Mouse (Mus musculus): ENCODE data around the gene Brsk2. TPM values are rescaled to one million over a fixed set of nuclear protein-coding genes. Genes with fewer than 3 reads are reported as not detected.
"Not testable (repeated sequence)": the region's sequence is repeated elsewhere in the genome, so short reads cannot be mapped to it uniquely, and the experiment has no call there.

Gene Brsk2
- 0.98 and 1.3 TPM in 2 replicates for polyA plus RNA-seq (2015; fragmentation: Nextera tagmentation; extraction: Ambion mirVana)

GRCm38 (mm10) chr7:141948906-141949798 lies at the start of gene Brsk2:
Gene Brsk2, plus strand, starts transcription at chr7:141949751.
- Histone ChIP-seq H3K9me3 (ENCODE audit: control insufficient read depth, low read length) (peaks cover 3% of the 10 kb centered on the region; the same call in 1 of the 2 replicates), H3K36me3 (ENCODE audit: control insufficient read depth, insufficient read depth, low read length) (no peaks in the 10 kb centered on the region), H3K27ac (ENCODE audit: low read length) (no peak within 1 kb of the TSS), H3K9ac (ENCODE audit: low read depth, low read length) (peak within 1 kb of the TSS; percentile 60), H3K4me2 (ENCODE audit: low read depth, low read length) (peak within 1 kb of the TSS; percentile 96), H3K4me1 (ENCODE audit: control insufficient read depth, insufficient read depth, low read length) (peaks cover 11% of the 10 kb centered on the region), H3K27me3 (replicated peaks; ENCODE audit: control insufficient read depth, insufficient read depth, low read length) (peaks cover 60% of the 10 kb centered on the region), H3K4me3 (ENCODE audit: low read length) (peak within 1 kb of the TSS; percentile 57)
- WGBS, result 2% methylated on average over 54 of the region's 55 CpGs
- ATAC-seq, result peak; percentile 98

- H3K4me3 ChIP-seq (ENCODE audit: low read length), result peak overlapping the region; percentile 88
- no peaks in the 10 kb centered on the region for H3K36me3 ChIP-seq (ENCODE audit: control insufficient read depth, insufficient read depth, low read length)
- H3K9ac ChIP-seq (ENCODE audit: low read depth, low read length), result peak overlapping the region; percentile 91
- peak overlapping the region; percentile 43; the same call in 1 of the 2 replicates for H3K27ac ChIP-seq (ENCODE audit: low read length)
- ATAC-seq, result peak; percentile 64
- peak overlapping the region; percentile 58 for H3K4me2 ChIP-seq (ENCODE audit: low read depth, low read length)
- 0% methylated on average over 16 of the region's 16 CpGs for WGBS
- peaks cover 15% of the 10 kb centered on the region for H3K4me1 ChIP-seq (ENCODE audit: control insufficient read depth, insufficient read depth, low read length)
- 0 out of 2 replicates have a peak, but pooled peaks cover 2% of the 10 kb centered on the region for H3K27me3 ChIP-seq (replicated peaks; ENCODE audit: control insufficient read depth, insufficient read depth, low read length)
- H3K9me3 ChIP-seq (ENCODE audit: control insufficient read depth, low read length), result no peaks in the 10 kb centered on the region
These were observed 47.7 kb upstream of the Brsk2 start for GRCm38 (mm10) chr7:141901825-141902224.

GRCm38 (mm10) chr7:141902269-141902729 lies 47.3 kb upstream of the Brsk2 start:
- Histone ChIP-seq H3K27ac (ENCODE audit: low read length) (peak overlapping the region; percentile 43; the same call in 1 of the 2 replicates), H3K36me3 (ENCODE audit: control insufficient read depth, insufficient read depth, low read length) (no peaks in the 10 kb centered on the region), H3K4me3 (ENCODE audit: low read length) (peak overlapping the region; percentile 88), H3K4me2 (ENCODE audit: low read depth, low read length) (peak overlapping the region; percentile 80), H3K4me1 (ENCODE audit: control insufficient read depth, insufficient read depth, low read length) (peaks cover 15% of the 10 kb centered on the region), H3K9ac (ENCODE audit: low read depth, low read length) (peak overlapping the region; percentile 91), H3K9me3 (ENCODE audit: control insufficient read depth, low read length) (no peaks in the 10 kb centered on the region), H3K27me3 (replicated peaks; ENCODE audit: control insufficient read depth, insufficient read depth, low read length) (peaks cover 2% of the 10 kb centered on the region; the same call in 1 of the 2 replicates)
- WGBS, result under 1% methylated on average over 43 of the region's 44 CpGs
- ATAC-seq, result peak; percentile 99

- H3K9ac ChIP-seq (ENCODE audit: low read depth, low read length), result peak overlapping the region; percentile 74
- no peak overlapping the region for H3K27ac ChIP-seq (ENCODE audit: low read length)
These were observed 46.8 kb upstream of the Brsk2 start for GRCm38 (mm10) chr7:141902791-141903190.

GRCm38 (mm10) chr7:141908591-141908990 lies 41.0 kb upstream of the Brsk2 start:
- no peaks in the 10 kb centered on the region for H3K36me3 ChIP-seq (ENCODE audit: control insufficient read depth, insufficient read depth, low read length)
- H3K4me1 ChIP-seq (ENCODE audit: control insufficient read depth, insufficient read depth, low read length), result no peaks in the 10 kb centered on the region
- H3K9me3 ChIP-seq (ENCODE audit: control insufficient read depth, low read length), result no peaks in the 10 kb centered on the region
- no peak overlapping the region for H3K9ac ChIP-seq (ENCODE audit: low read depth, low read length)
- 77% methylated on average over 6 of the region's 6 CpGs for WGBS
- no peak overlapping the region for H3K4me3 ChIP-seq (ENCODE audit: low read length)
- no peak for ATAC-seq
- H3K4me2 ChIP-seq (ENCODE audit: low read depth, low read length), result no peak overlapping the region
- no peak overlapping the region for H3K27ac ChIP-seq (ENCODE audit: low read length)
- H3K27me3 ChIP-seq (replicated peaks; ENCODE audit: control insufficient read depth, insufficient read depth, low read length), result peaks cover 15% of the 10 kb centered on the region; the same call in 1 of the 2 replicates

More at GRCm38 (mm10) chr7:141902791-141903190, 46.8 kb upstream of the Brsk2 start:
- H3K36me3 ChIP-seq (ENCODE audit: control insufficient read depth, insufficient read depth, low read length), result no peaks in the 10 kb centered on the region
- no peak for ATAC-seq
- 70% methylated on average over 4 of the region's 4 CpGs for WGBS
- H3K4me1 ChIP-seq (ENCODE audit: control insufficient read depth, insufficient read depth, low read length), result peaks cover 15% of the 10 kb centered on the region
- H3K27me3 ChIP-seq (replicated peaks; ENCODE audit: control insufficient read depth, insufficient read depth, low read length), result peaks cover 2% of the 10 kb centered on the region; the same call in 1 of the 2 replicates
- peak overlapping the region; percentile 88 for H3K4me3 ChIP-seq (ENCODE audit: low read length)
- H3K9me3 ChIP-seq (ENCODE audit: control insufficient read depth, low read length), result no peaks in the 10 kb centered on the region
- peak overlapping the region; percentile 80 for H3K4me2 ChIP-seq (ENCODE audit: low read depth, low read length)

- 62% methylated on average over 3 of the region's 3 CpGs for WGBS
- H3K4me2 ChIP-seq (ENCODE audit: low read depth, low read length), result no peak overlapping the region
- H3K4me3 ChIP-seq (ENCODE audit: low read length), result no peak overlapping the region
- no peaks in the 10 kb centered on the region for H3K4me1 ChIP-seq (ENCODE audit: control insufficient read depth, insufficient read depth, low read length)
- H3K27me3 ChIP-seq (replicated peaks; ENCODE audit: control insufficient read depth, insufficient read depth, low read length), result peaks cover 21% of the 10 kb centered on the region; the same call in 1 of the 2 replicates
- H3K36me3 ChIP-seq (ENCODE audit: control insufficient read depth, insufficient read depth, low read length), result no peaks in the 10 kb centered on the region
- ATAC-seq, result no peak
- H3K27ac ChIP-seq (ENCODE audit: low read length), result no peak overlapping the region
- no peak overlapping the region for H3K9ac ChIP-seq (ENCODE audit: low read depth, low read length)
- no peaks in the 10 kb centered on the region for H3K9me3 ChIP-seq (ENCODE audit: control insufficient read depth, low read length)
These were observed 38.2 kb upstream of the Brsk2 start for GRCm38 (mm10) chr7:141911305-141911704.

GRCm38 (mm10) chr7:141918407-141918806 lies 31.1 kb upstream of the Brsk2 start, which contains the start of gene Tollip:
Gene Tollip, minus strand, starts transcription at chr7:141918507.
- H3K4me1 ChIP-seq (ENCODE audit: control insufficient read depth, insufficient read depth, low read length), result no peaks in the 10 kb centered on the region
- H3K4me2 ChIP-seq (ENCODE audit: low read depth, low read length), result no peak within 1 kb of the TSS
- H3K4me3 ChIP-seq (ENCODE audit: low read length), result no peak within 1 kb of the TSS
- H3K9me3 ChIP-seq (ENCODE audit: control insufficient read depth, low read length), result no peaks in the 10 kb centered on the region
- no peak within 1 kb of the TSS for H3K9ac ChIP-seq (ENCODE audit: low read depth, low read length)
- H3K36me3 ChIP-seq (ENCODE audit: control insufficient read depth, insufficient read depth, low read length), result no peaks in the 10 kb centered on the region
- 87% methylated on average over 2 of the region's 2 CpGs for WGBS
- H3K27me3 ChIP-seq (replicated peaks; ENCODE audit: control insufficient read depth, insufficient read depth, low read length), result peaks cover 8% of the 10 kb centered on the region; the same call in 1 of the 2 replicates
- ATAC-seq, result no peak
- no peak within 1 kb of the TSS for H3K27ac ChIP-seq (ENCODE audit: low read length)

GRCm38 (mm10) chr7:141924121-141924520 lies 25.4 kb upstream of the Brsk2 start:
- not testable (repeated sequence) for H3K4me2 ChIP-seq (ENCODE audit: low read depth, low read length); ATAC-seq; H3K36me3 ChIP-seq (ENCODE audit: control insufficient read depth, insufficient read depth, low read length); H3K27me3 ChIP-seq (replicated peaks; ENCODE audit: control insufficient read depth, insufficient read depth, low read length); H3K27ac ChIP-seq (ENCODE audit: low read length); H3K4me3 ChIP-seq (ENCODE audit: low read length); H3K4me1 ChIP-seq (ENCODE audit: control insufficient read depth, insufficient read depth, low read length); H3K9me3 ChIP-seq (ENCODE audit: control insufficient read depth, low read length); H3K9ac ChIP-seq (ENCODE audit: low read depth, low read length)
- WGBS, result 93% methylated on average over 17 of the region's 17 CpGs

- no peak overlapping the region for H3K27ac ChIP-seq (ENCODE audit: low read length)
- no peak overlapping the region for H3K9ac ChIP-seq (ENCODE audit: low read depth, low read length)
- H3K4me1 ChIP-seq (ENCODE audit: control insufficient read depth, insufficient read depth, low read length), result no peaks in the 10 kb centered on the region
- H3K27me3 ChIP-seq (replicated peaks; ENCODE audit: control insufficient read depth, insufficient read depth, low read length), result no peaks in the 10 kb centered on the region
- no peaks in the 10 kb centered on the region for H3K9me3 ChIP-seq (ENCODE audit: control insufficient read depth, low read length)
- WGBS, result 2% methylated on average over 7 of the region's 7 CpGs
- H3K4me2 ChIP-seq (ENCODE audit: low read depth, low read length), result no peak overlapping the region
- no peaks in the 10 kb centered on the region for H3K36me3 ChIP-seq (ENCODE audit: control insufficient read depth, insufficient read depth, low read length)
- H3K4me3 ChIP-seq (ENCODE audit: low read length), result no peak overlapping the region
- no peak for ATAC-seq
These were observed 24.6 kb upstream of the Brsk2 start for GRCm38 (mm10) chr7:141924917-141925316.

Data from intestine, embryonic 16.5 days (tissue).